Mouse (Mus musculus): ENCODE measurements around the gene Abca5.

Abca5 gene

DNA sequence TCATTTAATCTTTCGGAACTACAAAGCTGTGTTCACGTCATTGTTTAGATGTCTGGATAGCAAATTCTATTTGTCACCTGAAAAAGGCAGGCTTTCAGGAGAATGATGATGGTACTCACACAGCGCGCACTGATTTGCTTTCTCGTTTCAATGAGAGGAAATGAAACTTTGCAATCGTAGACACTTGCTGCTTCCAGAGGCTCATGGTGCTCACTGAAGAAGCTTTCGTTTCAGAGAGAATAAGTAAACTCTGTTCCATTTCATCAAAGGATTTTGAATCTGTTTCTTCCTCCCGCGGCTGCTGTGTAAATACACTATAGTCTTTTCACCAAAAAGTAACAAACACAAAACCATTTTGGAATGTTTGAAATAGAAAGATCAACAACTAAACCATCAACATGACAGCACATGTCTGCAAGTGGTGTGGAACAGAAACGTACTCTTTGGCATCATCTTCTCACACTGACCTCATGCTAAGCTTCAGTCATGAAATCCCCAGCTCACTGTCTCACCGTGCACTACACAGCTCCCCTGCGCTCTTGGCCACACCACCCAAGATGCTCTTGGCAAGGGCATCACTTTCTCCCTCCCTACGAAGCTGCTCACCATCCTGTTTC is 39.5 kb downstream of the Abca5 start:
- DNase-seq (ENCODE audit: low spot score), result no peak

DNA sequence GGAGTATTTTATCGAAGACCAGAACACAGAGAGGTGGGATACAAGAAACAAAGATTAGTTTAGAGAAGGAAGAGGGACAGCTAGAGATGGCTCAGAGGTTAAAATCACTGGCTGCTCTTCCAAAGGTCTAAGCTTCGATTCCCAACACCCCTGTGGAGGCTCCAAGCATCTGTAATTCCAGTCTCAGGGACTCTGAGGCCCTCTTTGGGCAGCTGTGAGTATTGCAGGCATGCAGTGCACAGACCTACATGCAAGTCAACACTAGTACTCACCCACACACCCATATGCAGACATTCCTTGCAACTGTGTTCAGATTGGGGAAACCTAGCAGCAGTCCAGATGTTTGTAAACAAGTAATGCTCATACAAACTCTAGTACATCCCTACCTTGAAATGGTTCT is 46.9 kb downstream of the Abca5 start:
- no peak for DNase-seq (ENCODE audit: low spot score)

GRCm38 (mm10) chr11:110288423-110288822 is 49.1 kb downstream of the Abca5 start:
- no peak for DNase-seq (ENCODE audit: low spot score)

DNA sequence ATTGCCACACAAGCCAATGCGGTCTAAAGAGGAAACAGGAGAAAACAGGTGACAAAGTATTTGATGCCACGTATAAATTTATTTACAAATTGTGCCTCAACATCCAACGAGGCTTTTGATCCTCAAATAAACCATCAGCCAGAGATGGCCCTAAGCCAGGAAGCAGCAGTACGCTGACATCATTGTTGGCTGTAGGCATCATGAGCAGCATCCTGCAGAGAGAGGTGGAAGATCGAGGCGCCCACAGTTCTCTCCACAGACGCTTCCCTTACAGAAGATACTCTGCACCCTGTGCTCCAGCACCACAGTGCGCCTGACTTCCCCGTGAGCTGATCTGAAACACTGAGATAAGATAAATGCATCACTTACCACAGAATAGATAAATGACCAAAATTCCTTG is 49.8 kb downstream of the Abca5 start:
- DNase-seq (ENCODE audit: low spot score), result no peak

DNA sequence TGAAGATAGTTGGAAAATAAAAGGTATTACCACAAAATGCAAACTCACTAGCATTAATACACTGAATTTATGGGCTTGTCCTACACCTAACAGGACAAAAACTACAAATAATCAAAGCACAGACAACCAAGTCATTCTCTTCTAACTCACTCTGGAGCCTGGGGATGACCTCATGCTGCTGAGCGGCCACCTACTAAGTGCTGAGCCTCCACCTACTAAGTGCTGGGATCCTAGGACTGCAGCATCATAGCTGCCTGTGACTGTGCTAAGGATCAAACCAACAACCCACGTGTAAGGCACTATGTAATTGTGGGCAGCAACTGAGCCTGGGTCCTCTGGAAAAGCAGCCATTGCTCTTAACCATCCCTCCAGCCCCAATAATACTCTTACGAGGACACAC is 51.2 kb downstream of the Abca5 start:
- DNase-seq (ENCODE audit: low spot score), result no peak

DNA sequence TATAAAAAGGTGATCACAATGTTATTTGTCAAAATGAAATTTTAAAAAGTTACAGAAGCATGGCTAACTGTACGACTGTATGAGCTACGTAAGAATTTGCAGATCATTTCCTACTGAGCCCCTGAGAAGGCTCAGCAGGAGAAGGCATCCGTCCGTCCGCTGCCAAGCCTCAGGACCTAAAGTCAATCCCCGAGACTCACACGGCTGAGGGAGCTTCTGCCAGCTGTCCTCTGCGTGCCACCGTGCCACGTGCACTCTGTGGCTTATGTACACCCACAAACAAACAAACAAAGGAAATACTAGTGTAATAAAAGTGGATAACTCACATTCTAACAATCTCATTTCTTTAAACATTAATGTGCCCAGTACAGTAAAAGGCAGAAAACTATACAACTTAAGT is 52.7 kb downstream of the Abca5 start:
- no peak for DNase-seq (ENCODE audit: low spot score)

DNA sequence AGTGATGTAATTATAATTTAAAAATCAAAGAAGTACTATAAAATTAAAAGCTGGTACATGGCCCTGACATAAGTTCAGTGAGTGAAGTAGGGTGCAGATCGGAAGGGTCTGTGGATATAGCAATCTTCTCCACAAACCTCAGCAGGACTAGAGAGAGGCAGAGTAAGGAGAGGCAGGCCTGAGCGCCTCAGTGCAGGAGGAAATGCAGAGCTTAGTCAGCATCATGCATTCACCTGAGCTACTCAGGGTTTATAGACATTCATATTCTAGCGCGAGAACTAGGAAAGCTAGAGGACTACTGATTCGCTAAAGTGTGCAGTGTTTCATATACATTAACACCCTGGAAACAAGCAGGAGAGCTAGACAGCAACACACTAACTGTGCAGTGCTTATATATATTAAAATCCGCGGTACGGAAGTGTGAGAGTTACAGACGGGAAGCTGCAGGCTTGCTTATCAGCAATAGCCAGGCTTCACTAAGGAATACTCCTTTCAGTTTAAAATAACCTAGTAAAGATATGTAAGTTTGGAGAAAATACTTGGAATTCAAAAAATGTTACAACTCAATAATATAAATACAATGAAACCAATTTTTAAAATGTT is 53.2 kb downstream of the Abca5 start:
- DNase-seq (ENCODE audit: low spot score), result no peak

DNA sequence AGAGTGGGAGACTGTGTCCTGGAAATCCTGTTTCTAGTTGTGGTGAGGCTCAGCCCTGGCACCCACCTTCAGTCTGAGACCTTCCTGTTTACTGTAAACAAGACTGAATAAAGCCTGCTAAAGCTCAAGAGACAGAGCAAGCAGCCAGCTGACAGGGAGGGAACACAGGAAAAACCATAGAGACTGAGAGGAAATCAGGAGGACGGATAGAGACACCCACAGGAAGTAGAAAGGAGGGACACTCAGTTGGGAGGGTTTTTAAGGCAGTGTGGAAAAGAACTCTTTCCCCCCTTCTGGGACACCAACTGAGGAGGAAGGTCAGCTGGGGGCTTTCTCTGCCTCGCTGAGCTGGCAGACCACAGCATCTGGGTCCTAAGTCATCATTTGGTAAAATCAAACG is 62.7 kb downstream of the Abca5 start:
- no peak for DNase-seq (ENCODE audit: low spot score)

DNA sequence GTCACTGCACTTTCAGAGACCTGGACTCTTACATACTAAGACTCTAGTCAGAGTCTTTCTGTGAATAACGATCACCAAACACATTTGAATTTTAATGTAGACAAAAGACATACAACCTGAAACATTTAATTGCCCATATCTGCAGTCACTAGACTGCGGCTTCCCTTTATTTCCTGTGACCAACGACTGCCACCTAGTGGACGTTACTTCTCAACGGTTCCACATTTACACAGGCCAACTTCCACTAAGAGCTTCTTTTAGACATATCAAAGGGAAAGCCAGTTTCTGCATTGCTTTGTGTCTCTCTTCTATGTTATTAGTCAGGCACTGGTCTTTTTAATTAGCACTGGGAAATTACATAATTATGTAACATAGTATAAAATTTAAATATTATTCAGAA is 65.8 kb downstream of the Abca5 start:
- peak; percentile 70 for DNase-seq (ENCODE audit: low spot score)

- peak; percentile 74 for DNase-seq (ENCODE audit: low spot score)
Observed at GRCm38 (mm10) chr11:110268244-110268844, 69.2 kb downstream of the Abca5 start.

DNA sequence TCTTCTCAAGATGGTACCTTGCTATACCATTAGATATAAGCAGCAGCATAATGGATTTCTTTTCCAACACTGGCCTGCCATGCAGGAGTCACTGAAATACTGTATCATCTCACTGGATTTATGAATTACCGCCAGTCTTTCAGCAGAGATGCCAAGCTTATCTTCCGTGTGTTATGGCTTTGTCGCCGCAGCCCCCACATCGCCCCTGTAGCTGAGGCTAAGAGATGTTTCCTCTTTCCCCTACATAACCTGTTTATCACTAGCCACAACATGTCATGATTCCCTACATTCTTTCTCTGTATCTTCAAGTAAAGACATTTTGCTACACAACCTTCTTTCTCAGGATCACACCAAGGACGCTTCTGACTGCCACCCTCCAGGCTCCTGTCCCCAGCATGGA is 70.3 kb downstream of the Abca5 start:
- DNase-seq (ENCODE audit: low spot score), result no peak

- no peak for DNase-seq (ENCODE audit: low spot score)
Observed at GRCm38 (mm10) chr11:110266757-110267156, 70.8 kb downstream of the Abca5 start.

- no peak for DNase-seq (ENCODE audit: low spot score)
Observed at GRCm38 (mm10) chr11:110261867-110262266, 75.6 kb downstream of the Abca5 start.

GRCm38 (mm10) chr11:110257911-110258310 is 79.6 kb downstream of the Abca5 start:
- DNase-seq (ENCODE audit: low spot score), result no peak

- DNase-seq (ENCODE audit: low spot score), result no peak
Observed at GRCm38 (mm10) chr11:110257061-110257460, 80.5 kb downstream of the Abca5 start.

GRCm38 (mm10) chr11:110252256-110252655 is 85.3 kb downstream of the Abca5 start:
- no peak for DNase-seq (ENCODE audit: low spot score)

DNA sequence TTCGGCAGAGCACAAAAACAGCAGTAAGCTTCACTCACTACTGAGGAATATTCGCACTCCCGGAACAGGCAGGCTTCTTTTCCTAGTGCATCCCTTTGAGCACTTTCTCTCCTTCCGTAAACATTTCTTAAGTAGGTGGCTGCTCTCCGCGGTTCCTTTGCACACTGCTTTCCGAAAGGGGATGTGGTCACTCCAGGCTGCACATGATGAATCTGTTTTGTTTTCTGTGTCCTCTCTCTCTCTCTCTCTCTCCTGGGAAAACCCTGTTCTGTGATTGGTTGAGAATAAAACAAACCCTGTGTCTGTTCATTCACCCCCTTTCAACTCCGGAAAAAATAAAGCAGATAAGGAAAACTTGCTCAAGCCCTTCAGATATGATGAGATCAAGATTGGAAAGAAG is 86.0 kb downstream of the Abca5 start, which contains the start of gene Abca6:
Gene Abca6, minus strand, starts transcription at position 243 of the 400 bp plus-strand sequence.
- DNase-seq (ENCODE audit: low spot score), result no peak

- DNase-seq (ENCODE audit: low spot score), result no peak
Observed at GRCm38 (mm10) chr11:110244730-110245129, 92.8 kb downstream of the Abca5 start.

- DNase-seq (ENCODE audit: low spot score), result no peak
Observed at GRCm38 (mm10) chr11:110237466-110237865, 100.0 kb downstream of the Abca5 start.

DNA sequence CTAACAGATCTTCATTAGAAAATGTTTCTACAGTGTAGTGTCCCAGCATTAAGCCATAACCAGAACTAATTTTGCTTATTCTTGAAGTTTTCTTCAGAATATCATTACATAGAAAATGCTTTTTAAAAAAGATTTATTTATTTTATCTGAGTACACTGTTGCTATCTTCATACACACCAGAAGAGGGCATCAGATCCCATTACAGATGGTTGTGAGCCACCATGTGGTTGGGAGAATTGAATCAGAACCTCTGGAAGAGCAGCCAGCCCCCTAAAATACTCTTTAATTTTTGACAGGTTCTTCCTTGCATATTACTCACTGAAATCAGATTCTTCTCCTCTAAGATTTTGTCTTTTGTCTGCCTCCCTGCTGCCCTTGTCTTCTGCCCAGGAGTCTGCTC is 104.5 kb downstream of the Abca5 start:
- no peak for DNase-seq (ENCODE audit: low spot score)
